Mouse (Mus musculus): ENCODE data around the gene Dmrt1. TPM values are rescaled to one million over a fixed set of nuclear protein-coding genes. Genes with fewer than 3 reads are reported as not detected.
A peak's percentile ranks its signal among the peaks of the same experiment; 100 is the strongest.

The Dmrt1 gene
- polyA plus RNA-seq, 2 experiments: 0.05 TPM; not detected in 1

GRCm38 (mm10) chr19:25622291-25623251 lies 117.2 kb downstream of the Dmrt1 start:
- WGBS: 35% methylated on average over 50 of the region's 54 CpGs
- H3K4me3 ChIP-seq (replicated peaks; ENCODE audit: low read length): peak overlapping the region; percentile 32
- DNase-seq (ENCODE audit: low spot score): peak; percentile 75
- peak overlapping the region; percentile 57 for H3K4me2 ChIP-seq (replicated peaks; ENCODE audit: low read depth, low read length, severe bottlenecking)
- H3K27me3 ChIP-seq (ENCODE audit: control insufficient read depth, insufficient read depth, low read length): peaks cover 69% of the 10 kb centered on the region
- ATAC-seq (ENCODE audit: low FRiP score, low read depth): peak; percentile 78
- H3K36me3 ChIP-seq (ENCODE audit: control insufficient read depth, insufficient read depth, low read length): no peaks in the 10 kb centered on the region
- no peak for TF ChIP-seq POLR2A (IDR thresholded peaks at IDR 0.05; ENCODE audit: borderline replicate concordance, extremely low read depth, insufficient read depth, insufficient read length)
- H3K27ac ChIP-seq (replicated peaks; ENCODE audit: low read depth, low read length): no peak overlapping the region
- H3K9me3 ChIP-seq (ENCODE audit: control insufficient read depth, low read length): no peaks in the 10 kb centered on the region
- no peak overlapping the region for H3K9ac ChIP-seq (ENCODE audit: low read depth, low read length, severe bottlenecking)
- no peaks in the 10 kb centered on the region for H3K4me1 ChIP-seq (ENCODE audit: control insufficient read depth, insufficient read depth, low read length)

GRCm38 (mm10) chr19:25628490-25628889 lies 123.1 kb downstream of the Dmrt1 start:
- ATAC-seq (ENCODE audit: low FRiP score, low read depth) (no peak), DNase-seq (ENCODE audit: low spot score) (peak; percentile 61)
- H3K27me3 ChIP-seq (ENCODE audit: control insufficient read depth, insufficient read depth, low read length): peaks cover 37% of the 10 kb centered on the region
- no peak overlapping the region for H3K4me2 ChIP-seq (replicated peaks; ENCODE audit: low read depth, low read length, severe bottlenecking)
- WGBS: 14% methylated on average over 9 of the region's 9 CpGs
- H3K4me3 ChIP-seq (replicated peaks; ENCODE audit: low read length): no peak overlapping the region
- no peaks in the 10 kb centered on the region for H3K4me1 ChIP-seq (ENCODE audit: control insufficient read depth, insufficient read depth, low read length)
- H3K27ac ChIP-seq (replicated peaks; ENCODE audit: low read depth, low read length): no peak overlapping the region
- H3K9ac ChIP-seq (ENCODE audit: low read depth, low read length, severe bottlenecking): no peak overlapping the region
- no peak for TF ChIP-seq POLR2A (IDR thresholded peaks at IDR 0.05; ENCODE audit: borderline replicate concordance, extremely low read depth, insufficient read depth, insufficient read length)
- no peaks in the 10 kb centered on the region for H3K9me3 ChIP-seq (ENCODE audit: control insufficient read depth, low read length)
- H3K36me3 ChIP-seq (ENCODE audit: control insufficient read depth, insufficient read depth, low read length): no peaks in the 10 kb centered on the region

- H3K9ac ChIP-seq (ENCODE audit: low read depth, low read length, severe bottlenecking): no peak overlapping the region
- no peak overlapping the region for H3K4me2 ChIP-seq (replicated peaks; ENCODE audit: low read depth, low read length, severe bottlenecking)
- WGBS: 82% methylated on average over 5 of the region's 5 CpGs
- DNase-seq (ENCODE audit: low spot score) (no peak), ATAC-seq (ENCODE audit: low FRiP score, low read depth) (no peak)
- H3K27me3 ChIP-seq (ENCODE audit: control insufficient read depth, insufficient read depth, low read length): no peaks in the 10 kb centered on the region
- no peaks in the 10 kb centered on the region for H3K4me1 ChIP-seq (ENCODE audit: control insufficient read depth, insufficient read depth, low read length)
- H3K36me3 ChIP-seq (ENCODE audit: control insufficient read depth, insufficient read depth, low read length): no peaks in the 10 kb centered on the region
- no peaks in the 10 kb centered on the region for H3K9me3 ChIP-seq (ENCODE audit: control insufficient read depth, low read length)
- H3K4me3 ChIP-seq (replicated peaks; ENCODE audit: low read length): no peak overlapping the region
- no peak for TF ChIP-seq POLR2A (IDR thresholded peaks at IDR 0.05; ENCODE audit: borderline replicate concordance, extremely low read depth, insufficient read depth, insufficient read length)
- H3K27ac ChIP-seq (replicated peaks; ENCODE audit: low read depth, low read length): no peak overlapping the region
Observed at GRCm38 (mm10) chr19:25635119-25635518, 129.7 kb downstream of the Dmrt1 start.

GRCm38 (mm10) chr19:25635622-25636244 lies 130.3 kb downstream of the Dmrt1 start:
- Histone ChIP-seq H3K9ac (ENCODE audit: low read depth, low read length, severe bottlenecking) (peak overlapping the region; percentile 52), H3K27me3 (ENCODE audit: control insufficient read depth, insufficient read depth, low read length) (no peaks in the 10 kb centered on the region), H3K36me3 (ENCODE audit: control insufficient read depth, insufficient read depth, low read length) (no peaks in the 10 kb centered on the region), H3K4me1 (ENCODE audit: control insufficient read depth, insufficient read depth, low read length) (no peaks in the 10 kb centered on the region), H3K27ac (replicated peaks; ENCODE audit: low read depth, low read length) (no peak overlapping the region), H3K4me3 (replicated peaks; ENCODE audit: low read length) (peak overlapping the region; percentile 34), H3K9me3 (ENCODE audit: control insufficient read depth, low read length) (no peaks in the 10 kb centered on the region), H3K4me2 (replicated peaks; ENCODE audit: low read depth, low read length, severe bottlenecking) (peak overlapping the region; percentile 51)
- WGBS: 14% methylated on average over 22 of the region's 22 CpGs
- DNase-seq (ENCODE audit: low spot score): peak; percentile 84
- ATAC-seq (ENCODE audit: low FRiP score, low read depth): peak; percentile 66; the same call in 1 of the 2 replicates
- peak; percentile 58; the same call in 1 of the 2 replicates for TF ChIP-seq POLR2A (IDR thresholded peaks at IDR 0.05; ENCODE audit: borderline replicate concordance, extremely low read depth, insufficient read depth, insufficient read length)

GRCm38 (mm10) chr19:25638766-25639361 lies 133.4 kb downstream of the Dmrt1 start:
- Histone ChIP-seq H3K4me3 (replicated peaks; ENCODE audit: low read length) (no peak overlapping the region), H3K36me3 (ENCODE audit: control insufficient read depth, insufficient read depth, low read length) (no peaks in the 10 kb centered on the region), H3K9me3 (ENCODE audit: control insufficient read depth, low read length) (no peaks in the 10 kb centered on the region), H3K27me3 (ENCODE audit: control insufficient read depth, insufficient read depth, low read length) (no peaks in the 10 kb centered on the region), H3K27ac (replicated peaks; ENCODE audit: low read depth, low read length) (no peak overlapping the region), H3K9ac (ENCODE audit: low read depth, low read length, severe bottlenecking) (no peak overlapping the region), H3K4me1 (ENCODE audit: control insufficient read depth, insufficient read depth, low read length) (no peaks in the 10 kb centered on the region), H3K4me2 (replicated peaks; ENCODE audit: low read depth, low read length, severe bottlenecking) (no peak overlapping the region)
- WGBS: 77% methylated on average over 11 of the region's 11 CpGs
- ATAC-seq (ENCODE audit: low FRiP score, low read depth) (no peak), DNase-seq (ENCODE audit: low spot score) (no peak)
- no peak for TF ChIP-seq POLR2A (IDR thresholded peaks at IDR 0.05; ENCODE audit: borderline replicate concordance, extremely low read depth, insufficient read depth, insufficient read length)
